Mouse (Mus musculus): Measurements from ENCODE around the gene Gabbr1.

Gene Gabbr1

GRCm38 (mm10) chr17:37044651-37045244 is 1.0 kb upstream of the Gabbr1 start:
- DNase-seq (ENCODE audit: low read depth) = peak; percentile 82

DNA sequence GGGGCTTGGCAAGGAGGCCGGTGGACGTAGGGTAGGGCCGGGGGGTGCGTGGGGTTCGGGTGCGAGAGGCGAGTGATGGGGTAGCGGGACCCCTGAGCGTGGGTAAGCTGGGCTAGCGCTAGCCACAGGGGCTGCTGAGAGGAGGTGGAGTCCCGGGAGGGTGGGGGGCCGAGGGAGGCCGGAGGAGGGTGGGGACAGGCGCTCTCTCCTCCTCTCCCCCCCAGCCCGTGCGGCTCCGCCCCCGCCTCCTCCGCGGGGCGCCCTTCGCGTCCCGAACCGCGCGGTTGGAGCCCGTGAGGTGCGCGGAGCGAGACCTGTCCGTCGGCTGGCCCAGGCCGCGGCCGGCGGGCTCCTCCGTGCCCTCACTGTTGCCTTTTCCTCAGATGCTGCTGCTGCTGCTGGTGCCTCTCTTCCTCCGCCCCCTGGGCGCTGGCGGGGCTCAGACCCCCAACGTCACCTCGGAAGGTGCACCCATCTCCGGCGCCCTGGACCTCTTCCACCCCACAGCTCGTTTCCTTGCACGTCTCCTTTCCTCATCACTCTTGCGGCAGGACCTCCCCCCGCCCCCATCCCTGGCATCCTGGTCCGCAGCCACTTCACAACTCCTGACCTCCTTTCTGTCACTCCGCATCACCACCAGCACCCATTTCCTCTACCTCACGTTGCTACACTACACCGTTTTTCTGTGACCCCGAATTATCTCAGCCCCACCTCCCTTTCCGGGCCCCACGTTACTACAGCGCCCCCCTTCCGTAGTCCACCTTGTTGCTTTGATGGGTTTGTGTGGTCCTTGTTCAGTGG is 746 bp downstream of the Gabbr1 start:
- DNase-seq (ENCODE audit: low read depth) = peak; percentile 28

DNA sequence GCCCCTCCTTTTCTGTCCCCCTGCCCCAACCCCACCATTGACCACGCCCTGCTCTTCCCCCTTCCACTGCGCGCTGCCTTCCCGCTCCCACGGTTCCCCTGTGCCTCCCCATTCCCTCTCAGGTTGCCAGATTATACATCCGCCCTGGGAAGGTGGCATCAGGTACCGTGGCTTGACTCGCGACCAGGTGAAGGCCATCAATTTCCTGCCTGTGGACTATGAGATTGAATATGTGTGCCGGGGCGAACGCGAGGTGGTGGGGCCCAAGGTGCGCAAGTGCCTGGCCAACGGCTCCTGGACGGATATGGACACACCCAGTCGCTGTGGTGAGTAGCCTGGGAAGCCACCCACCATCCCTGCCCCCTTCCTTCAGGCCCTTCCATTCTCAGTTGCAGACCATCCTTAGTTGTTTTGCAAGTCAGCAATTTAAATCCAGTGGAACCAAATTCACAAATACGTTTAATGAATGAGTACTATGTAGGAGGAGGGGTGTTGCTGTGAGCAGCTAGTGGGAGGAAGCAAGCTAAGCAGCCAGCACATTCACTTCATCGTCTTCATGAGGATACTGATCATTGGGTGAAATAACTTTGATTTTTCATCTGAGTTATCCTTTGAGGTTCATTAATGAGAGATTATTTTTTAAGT is 1.7 kb downstream of the Gabbr1 start:
- DNase-seq (ENCODE audit: low read depth) = no peak

DNA sequence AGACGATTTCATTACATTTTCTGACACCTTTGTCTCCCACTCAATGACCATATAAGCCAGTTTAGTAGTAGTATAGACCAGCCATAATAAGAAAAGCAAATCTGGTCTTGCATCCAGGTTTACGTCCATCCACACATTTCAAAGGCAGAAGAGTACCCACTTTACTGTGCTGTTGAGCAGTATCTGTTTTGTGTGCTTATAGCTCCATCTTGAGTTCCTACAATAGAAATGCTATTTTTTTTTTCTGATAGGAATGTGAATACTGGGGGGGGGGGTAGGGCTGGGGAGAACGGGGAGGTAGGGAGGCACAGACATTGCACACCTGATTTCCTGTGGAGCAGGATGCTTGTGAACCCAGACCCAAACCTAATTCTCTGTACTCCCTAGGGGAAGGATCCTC is 2.2 kb downstream of the Gabbr1 start:
- DNase-seq (ENCODE audit: low read depth) = peak; percentile 63

- DNase-seq (ENCODE audit: low read depth) = no peak
Measured at GRCm38 (mm10) chr17:37048383-37048782, 2.6 kb downstream of the Gabbr1 start.

- no peak for DNase-seq (ENCODE audit: low read depth)
Measured at GRCm38 (mm10) chr17:37049570-37050310, 4.0 kb downstream of the Gabbr1 start.

DNA sequence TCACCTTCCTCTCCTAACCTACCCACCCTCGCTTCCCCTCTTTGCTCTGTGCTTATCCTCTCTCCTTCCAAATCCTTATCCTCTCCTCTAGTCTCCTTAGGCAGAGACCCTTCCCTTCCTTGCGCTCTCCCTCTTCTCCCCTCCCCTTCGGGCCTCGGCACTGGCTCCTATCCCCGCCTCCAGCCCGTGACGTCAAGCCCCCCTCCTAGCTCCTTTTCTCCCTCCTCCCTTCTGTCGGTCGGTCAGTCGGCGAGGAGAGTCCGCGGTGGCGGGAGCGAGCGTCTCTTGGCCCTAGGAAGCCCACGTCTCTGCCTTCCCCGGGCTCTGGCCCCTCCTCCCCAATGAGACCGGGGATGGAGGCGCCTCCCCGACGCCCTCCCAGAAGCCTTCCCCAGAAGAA is 4.6 kb downstream of the Gabbr1 start:
- DNase-seq (ENCODE audit: low read depth) = no peak

GRCm38 (mm10) chr17:37050876-37051275 is 5.1 kb downstream of the Gabbr1 start:
- DNase-seq (ENCODE audit: low read depth) = no peak

DNA sequence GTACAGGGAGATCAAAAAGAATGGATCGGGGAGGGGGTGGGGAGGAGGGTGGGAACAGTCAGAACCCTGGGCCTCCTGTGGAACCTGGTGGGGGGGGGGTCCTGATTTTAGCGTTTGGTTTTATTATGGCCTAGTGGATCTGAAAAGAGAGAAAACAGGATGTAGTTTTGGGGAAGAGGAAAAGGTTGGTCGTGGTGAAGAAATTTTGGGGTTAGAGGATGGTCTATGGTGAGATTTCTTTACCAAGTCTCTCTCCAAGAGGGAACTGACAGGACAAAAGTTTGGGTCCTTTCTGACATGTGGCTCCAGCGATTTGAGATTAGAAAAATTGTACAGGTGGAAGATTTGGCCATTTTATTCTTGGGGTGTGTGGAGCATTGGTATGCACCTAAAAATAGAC is 6.0 kb downstream of the Gabbr1 start:
- DNase-seq (ENCODE audit: low read depth) = peak; percentile 34

GRCm38 (mm10) chr17:37056957-37057356 is 11.2 kb downstream of the Gabbr1 start:
- DNase-seq (ENCODE audit: low read depth) = no peak

GRCm38 (mm10) chr17:37061435-37061834 is 15.7 kb downstream of the Gabbr1 start:
- no peak for DNase-seq (ENCODE audit: low read depth)

DNA sequence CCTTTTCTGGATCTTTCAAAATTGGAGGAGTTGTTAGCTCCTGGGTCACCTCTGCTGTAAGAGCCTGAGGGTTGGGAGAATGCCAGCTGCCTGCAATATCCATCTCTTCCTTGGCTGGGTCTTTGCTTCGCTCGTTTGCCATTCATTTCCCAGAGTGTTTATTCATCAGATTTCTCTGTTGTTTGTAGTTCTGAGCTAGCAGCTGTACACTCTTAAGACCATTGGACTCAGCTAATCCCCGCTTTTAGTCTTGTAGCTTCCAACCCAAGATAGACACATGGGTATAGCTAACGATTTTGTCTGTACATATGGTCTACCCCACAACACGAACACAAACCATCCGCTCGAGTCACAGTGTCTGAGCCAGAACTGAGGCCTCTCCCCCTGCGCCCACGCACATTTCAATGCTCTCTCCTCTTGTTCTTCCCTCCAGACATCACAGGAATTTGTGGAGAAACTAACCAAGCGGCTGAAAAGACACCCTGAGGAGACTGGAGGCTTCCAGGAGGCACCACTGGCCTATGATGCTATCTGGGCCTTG is 16.4 kb downstream of the Gabbr1 start:
- no peak for DNase-seq (ENCODE audit: low read depth)

- DNase-seq (ENCODE audit: low read depth) = no peak
Measured at GRCm38 (mm10) chr17:37063063-37063462, 17.3 kb downstream of the Gabbr1 start.

- no peak for DNase-seq (ENCODE audit: low read depth)
Measured at GRCm38 (mm10) chr17:37063686-37064495, 18.1 kb downstream of the Gabbr1 start.

DNA sequence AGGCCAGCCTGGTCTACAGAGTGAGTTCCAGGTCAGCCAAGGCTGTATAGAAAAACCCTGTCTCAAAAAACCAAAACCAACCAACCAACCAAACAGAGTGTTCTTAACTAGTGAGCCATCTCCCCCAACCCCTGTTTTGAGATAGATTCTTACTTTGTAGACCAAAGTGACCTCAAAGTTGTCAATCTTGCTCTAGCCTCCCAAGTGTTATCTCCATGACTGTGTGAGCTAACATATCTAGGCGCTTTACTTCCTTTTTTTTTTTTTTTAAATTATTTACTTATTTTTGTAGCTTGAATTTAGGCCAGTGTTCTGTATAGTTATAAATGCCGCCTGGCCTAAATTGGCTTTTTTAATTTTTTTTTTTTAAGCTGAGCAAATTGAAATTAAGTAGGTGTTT is 20.2 kb downstream of the Gabbr1 start:
- DNase-seq (ENCODE audit: low read depth) = peak; percentile 11

- DNase-seq (ENCODE audit: low read depth) = no peak
Measured at GRCm38 (mm10) chr17:37067861-37068260, 22.1 kb downstream of the Gabbr1 start.

DNA sequence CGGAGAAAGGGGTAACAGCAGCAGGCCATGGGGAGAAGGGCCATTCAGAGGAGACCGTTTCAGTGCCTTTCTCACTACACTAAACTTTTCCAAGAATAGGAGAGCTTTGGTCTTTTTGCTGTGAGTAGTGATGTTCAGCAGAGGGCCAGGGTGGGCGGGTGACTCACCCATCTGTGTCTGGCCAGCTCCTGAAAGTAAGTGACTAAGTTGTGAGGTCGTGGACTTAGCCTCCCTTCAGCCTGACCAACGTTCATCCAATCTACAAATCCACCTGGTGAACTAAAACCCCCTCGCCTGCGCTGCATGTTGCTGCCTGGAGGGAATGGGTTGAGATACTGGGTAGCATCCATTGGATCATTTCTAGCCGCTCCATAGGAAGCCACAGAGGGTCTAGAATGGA is 24.4 kb downstream of the Gabbr1 start:
- DNase-seq (ENCODE audit: low read depth) = no peak

DNA sequence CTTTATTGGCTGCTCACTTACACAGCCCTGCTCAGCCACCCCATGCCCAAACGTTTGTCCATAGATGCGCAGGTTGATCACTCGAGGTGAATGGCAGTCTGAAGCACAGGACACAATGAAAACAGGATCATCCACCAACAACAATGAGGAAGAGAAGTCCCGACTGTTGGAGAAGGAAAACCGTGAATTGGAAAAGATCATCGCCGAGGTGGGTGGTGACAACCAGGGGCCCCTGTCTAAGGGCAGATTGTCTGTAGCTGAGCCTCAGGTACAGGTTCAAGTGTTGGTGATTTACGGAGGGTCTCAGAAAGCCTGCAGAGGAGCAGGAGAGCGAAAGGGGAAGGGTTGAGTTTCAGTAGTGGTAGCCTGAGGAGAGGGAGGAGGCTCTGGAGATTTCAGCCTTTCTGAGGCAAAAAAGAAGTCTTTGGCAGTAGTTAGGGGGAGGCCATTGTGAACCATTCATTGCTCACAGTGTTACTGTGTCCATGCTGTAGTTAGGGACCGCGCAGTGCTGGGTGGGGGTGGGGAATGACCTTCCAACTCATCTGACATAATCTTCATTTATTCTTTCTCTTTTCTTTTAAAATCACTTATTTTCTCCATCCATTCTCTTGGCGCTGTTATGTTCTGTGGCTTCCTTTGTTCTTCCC is 26.4 kb downstream of the Gabbr1 start:
- DNase-seq (ENCODE audit: low read depth) = no peak

GRCm38 (mm10) chr17:37072730-37073276 is 27.0 kb downstream of the Gabbr1 start:
- no peak for DNase-seq (ENCODE audit: low read depth)

DNA sequence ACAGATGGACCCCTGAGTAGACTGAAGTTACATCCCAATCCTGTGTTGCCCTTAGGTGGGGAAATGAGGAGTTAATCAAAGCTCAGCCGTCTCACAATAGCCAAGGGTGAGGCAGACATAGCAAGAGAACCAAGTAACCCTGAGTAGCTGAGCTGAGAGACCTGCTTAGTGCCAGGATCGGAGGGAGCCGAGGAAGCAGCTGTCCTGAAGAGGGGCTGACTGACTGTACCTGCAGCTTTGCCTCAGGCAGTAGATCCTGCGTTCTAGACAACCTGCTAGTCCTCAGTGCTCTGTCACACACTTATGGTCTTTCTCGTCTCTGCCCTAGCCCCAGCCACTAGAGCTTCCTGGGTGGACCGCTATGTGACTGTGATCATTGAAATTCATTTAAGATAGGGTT is 29.4 kb downstream of the Gabbr1 start:
- DNase-seq (ENCODE audit: low read depth) = no peak

- DNase-seq (ENCODE audit: low read depth) = no peak
Measured at GRCm38 (mm10) chr17:37075766-37076165, 30.0 kb downstream of the Gabbr1 start.

Measured in 416B (cell line).